Mouse (Mus musculus) hindbrain, embryonic 10.5 days (tissue): Measurements from ENCODE around the gene Hif1an. TPM values are rescaled to one million over a fixed set of nuclear protein-coding genes. Genes with fewer than 3 reads are reported as not detected.
A peak's percentile ranks its signal among the peaks of the same experiment; 100 is the strongest.

ENCODE experiments used
- DNase-seq: peaks from one replicate; pipeline ENCODE4 v3.0.0-alpha.2; 2017; ENCODE audit warnings: low spot score
- H3K27ac ChIP-seq: fragments of 300-500 bp; sonication (generic); 2 replicates; pipeline ENCODE4 v1.5.1; 2016; ENCODE audit warnings: mild to moderate bottlenecking, moderate library complexity
- H3K27me3 ChIP-seq: fragments of 300-500 bp; sonication (generic); 2 replicates; pipeline ENCODE4 v1.6.1; 2016; ENCODE audit warnings: mild to moderate bottlenecking; ENCODE audit not compliant: poor library complexity, insufficient read depth, severe bottlenecking
- H3K36me3 ChIP-seq: fragments of 300-500 bp; sonication (generic); 2 replicates; pipeline ENCODE4 v1.6.1; 2016; ENCODE audit warnings: mild to moderate bottlenecking, moderate library complexity
- H3K4me1 ChIP-seq: fragments of 300-500 bp; sonication (generic); replicated peaks from 2 replicates; pipeline ENCODE4 v1.6.1; 2016; ENCODE audit warnings: mild to moderate bottlenecking
- H3K4me3 ChIP-seq: fragments of 300-500 bp; sonication (generic); 2 replicates; pipeline ENCODE4 v1.5.1; 2016; ENCODE audit warnings: mild to moderate bottlenecking, moderate library complexity
- H3K9me3 ChIP-seq: fragments of 300-500 bp; sonication (generic); 2 replicates; pipeline ENCODE4 v1.6.1; 2016; ENCODE audit warnings: mild to moderate bottlenecking, moderate library complexity
- WGBS: fragments of 180-500 bp; shearing (Covaris S2); methylation state at CpG from one replicate; pipeline ENCODE4 v1.1.7; 2016; 5-methylcytosine and 5-hydroxymethylcytosine counted together
- polyA plus RNA-seq: library from polyadenylated mRNA; unstranded; fragments of >200 nt; fragmentation: Nextera tagmentation; extraction: Ambion mirVana; gene quantifications from 2 replicates; pipeline ENCODE4 v1.2.1, GENCODE M21; 2016

The Hif1an gene
- polyA plus RNA-seq, 1 experiment from 2014 or later, result 42.3 TPM

DNA sequence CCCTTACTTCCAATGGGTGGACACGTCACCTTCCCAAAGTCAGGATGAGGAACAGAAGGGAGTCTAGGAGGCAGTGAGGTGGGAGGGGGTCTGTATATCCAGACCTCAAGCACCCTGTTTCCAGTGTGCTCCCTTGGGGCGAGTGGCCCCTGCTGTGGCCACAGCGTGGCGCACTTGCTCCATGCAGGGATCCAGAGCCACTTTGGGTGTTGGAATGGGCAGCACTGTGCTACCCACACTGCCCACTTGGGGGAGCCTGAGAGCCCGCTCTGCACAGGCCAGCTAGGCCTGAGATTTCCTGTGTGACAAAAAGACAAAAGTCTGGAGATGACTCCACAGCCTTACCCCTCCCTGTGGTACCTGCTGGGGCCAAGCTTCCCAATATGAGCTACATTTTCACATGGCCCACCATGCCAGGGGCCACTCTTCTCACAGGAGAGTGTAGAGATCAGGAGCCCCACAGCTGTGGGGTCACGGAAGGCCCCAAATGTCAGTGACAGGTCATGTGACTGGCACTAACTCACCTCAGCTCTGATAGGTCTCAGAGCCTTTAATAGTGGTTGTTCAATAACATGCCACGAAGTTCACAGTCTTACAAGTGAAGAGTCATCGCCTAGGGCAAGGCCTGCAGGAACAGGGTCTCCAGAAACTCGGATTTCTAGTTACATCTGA lies 20.1 kb downstream of the Hif1an start:
- H3K4me3 ChIP-seq, result no peak overlapping the region
- H3K4me1 ChIP-seq, result peaks cover 12% of the 10 kb centered on the region
- no peak overlapping the region for H3K27ac ChIP-seq
- H3K9me3 ChIP-seq, result no peaks in the 10 kb centered on the region
- DNase-seq, result peak; percentile 93
- 34% methylated on average over 9 of the region's 9 CpGs for WGBS
- H3K27me3 ChIP-seq, result peaks cover 50% of the 10 kb centered on the region
- H3K36me3 ChIP-seq, result no peaks in the 10 kb centered on the region

DNA sequence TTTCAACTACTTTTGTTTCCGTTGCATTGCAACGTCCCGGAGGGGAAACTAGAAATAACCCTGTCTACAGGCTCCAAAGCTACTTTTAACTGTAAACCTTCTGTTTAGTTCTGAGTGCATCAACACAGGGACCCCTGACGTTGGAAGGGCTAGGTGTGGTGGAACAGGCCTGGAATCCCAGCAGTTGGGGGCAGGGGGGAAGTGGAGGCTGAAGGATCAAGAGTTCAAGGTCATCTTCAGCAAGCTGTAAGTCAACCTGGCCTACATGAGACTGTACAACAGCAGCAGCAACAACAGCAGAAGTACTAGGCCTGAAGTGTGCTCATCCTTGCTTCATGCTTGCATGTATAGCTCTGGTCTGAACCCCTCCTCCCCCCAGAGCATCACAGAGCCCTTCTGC lies 25.4 kb downstream of the Hif1an start:
- WGBS, result 30% methylated on average over 4 of the region's 4 CpGs
- no peak overlapping the region for H3K4me3 ChIP-seq
- no peak overlapping the region for H3K27ac ChIP-seq
- H3K36me3 ChIP-seq, result no peaks in the 10 kb centered on the region
- H3K27me3 ChIP-seq, result peaks cover 66% of the 10 kb centered on the region
- no peaks in the 10 kb centered on the region for H3K9me3 ChIP-seq
- peaks cover 18% of the 10 kb centered on the region for H3K4me1 ChIP-seq
- DNase-seq, result no peak

DNA sequence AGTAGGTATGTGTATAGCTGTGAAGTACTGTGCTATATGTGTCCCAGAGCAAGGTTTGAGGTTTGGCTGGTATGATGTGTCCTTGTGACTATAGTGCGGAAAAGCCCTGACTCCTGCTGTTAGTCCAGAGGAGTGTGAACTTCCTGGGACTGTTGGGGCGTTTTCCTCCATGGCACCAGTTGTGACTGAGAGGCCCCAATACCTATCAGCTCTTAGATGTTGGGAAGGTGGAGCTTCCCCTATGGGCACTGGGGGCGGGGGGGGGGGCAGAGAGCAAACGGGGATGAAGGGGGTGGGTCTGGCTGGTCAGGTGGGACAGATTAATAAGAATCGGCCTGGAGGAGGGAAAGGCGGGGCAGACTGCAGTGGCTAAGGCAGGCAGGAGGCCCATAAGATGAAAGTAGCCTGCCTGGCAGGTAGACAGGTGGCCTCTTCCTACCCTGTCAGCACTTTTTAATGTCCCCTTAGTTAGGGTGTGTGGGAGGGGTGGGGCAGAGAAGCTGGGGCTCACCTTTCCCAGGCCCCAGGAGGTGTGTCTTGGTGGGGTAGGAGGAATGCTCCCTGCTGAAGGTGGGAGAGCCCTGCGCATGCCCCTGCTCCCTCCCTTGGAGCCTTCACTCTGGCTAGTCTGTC lies 27.1 kb downstream of the Hif1an start:
- no peak overlapping the region for H3K4me3 ChIP-seq
- peaks cover 49% of the 10 kb centered on the region for H3K27me3 ChIP-seq
- DNase-seq, result no peak
- no peaks in the 10 kb centered on the region for H3K36me3 ChIP-seq
- no peaks in the 10 kb centered on the region for H3K9me3 ChIP-seq
- 44% methylated on average over 7 of the region's 7 CpGs for WGBS
- H3K27ac ChIP-seq, result no peak overlapping the region
- peaks cover 18% of the 10 kb centered on the region for H3K4me1 ChIP-seq

DNA sequence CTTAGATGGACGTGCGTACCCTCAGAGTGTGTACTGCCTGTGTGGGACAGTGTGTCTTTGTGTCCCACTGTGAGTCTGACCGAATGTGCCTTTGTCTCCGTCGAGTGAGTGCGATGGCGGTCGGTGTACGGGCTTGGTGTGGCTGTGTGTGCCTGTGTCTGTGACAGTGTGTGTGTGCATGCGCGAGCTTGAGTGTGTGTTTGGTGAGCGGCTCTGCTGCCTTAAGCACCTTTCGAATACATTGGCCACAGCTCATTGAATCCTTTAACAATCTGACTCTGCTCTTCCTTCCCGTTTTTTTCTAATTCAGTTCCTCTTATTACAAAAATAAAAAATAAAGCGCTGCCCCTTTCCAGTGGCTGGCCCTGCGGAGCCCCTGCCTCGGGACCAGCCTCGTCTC lies 28.3 kb downstream of the Hif1an start:
- H3K36me3 ChIP-seq, result no peaks in the 10 kb centered on the region
- H3K4me1 ChIP-seq, result peaks cover 18% of the 10 kb centered on the region
- H3K9me3 ChIP-seq, result no peaks in the 10 kb centered on the region
- peak overlapping the region; percentile 9; the same call in 1 of the 2 replicates for H3K27ac ChIP-seq
- 83% methylated on average over 18 of the region's 18 CpGs for WGBS
- no peak for DNase-seq
- H3K4me3 ChIP-seq, result no peak overlapping the region
- peaks cover 37% of the 10 kb centered on the region for H3K27me3 ChIP-seq

DNA sequence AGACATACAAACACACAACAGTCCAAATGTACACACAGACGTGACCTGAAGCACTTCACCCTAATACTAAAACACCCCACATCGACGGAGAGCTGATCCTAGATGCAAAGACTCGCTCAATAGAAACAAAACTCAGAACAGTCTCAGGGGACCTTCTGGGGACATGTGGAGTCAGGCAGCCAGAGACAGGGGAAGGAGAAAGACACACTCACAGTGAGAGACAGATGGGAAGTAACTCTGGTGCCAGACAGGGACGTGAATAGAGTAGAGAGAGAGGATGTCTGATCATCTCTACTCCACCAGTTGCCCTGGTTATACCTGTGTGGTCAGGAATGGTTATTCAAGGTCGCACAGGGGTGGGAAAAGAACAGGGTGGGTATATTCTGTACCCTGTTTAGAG lies 29.0 kb downstream of the Hif1an start:
- Histone ChIP-seq H3K4me1 (peaks cover 18% of the 10 kb centered on the region), H3K9me3 (no peaks in the 10 kb centered on the region), H3K27ac (no peak overlapping the region), H3K36me3 (no peaks in the 10 kb centered on the region), H3K4me3 (no peak overlapping the region), H3K27me3 (peaks cover 30% of the 10 kb centered on the region)
- WGBS, result 75% methylated on average over 6 of the region's 6 CpGs
- no peak for DNase-seq

DNA sequence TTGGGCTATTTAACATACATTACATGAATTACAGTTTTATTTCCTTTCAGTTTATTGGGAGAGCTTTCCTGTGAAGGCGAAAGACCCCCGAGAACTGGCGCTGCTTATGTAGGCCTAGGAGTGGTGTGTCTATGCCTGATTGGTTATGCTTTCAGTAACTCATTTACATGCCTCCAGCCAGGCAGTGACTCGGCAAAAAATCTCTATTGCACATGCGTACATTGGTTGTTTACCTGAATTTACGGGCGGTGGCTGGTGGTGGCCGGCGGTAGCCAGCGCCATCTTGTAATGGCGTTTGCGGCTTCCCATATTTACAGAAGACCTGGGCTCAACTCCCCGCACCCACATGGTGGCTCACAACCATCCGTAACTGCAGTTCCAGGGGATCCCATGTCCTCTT lies 31.5 kb downstream of the Hif1an start:
- Histone ChIP-seq H3K4me1 (peaks cover 19% of the 10 kb centered on the region), H3K36me3 (no peaks in the 10 kb centered on the region), H3K9me3 (no peaks in the 10 kb centered on the region), H3K27ac (no peak overlapping the region), H3K4me3 (no peak overlapping the region), H3K27me3 (peaks cover 24% of the 10 kb centered on the region)
- WGBS, result 95% methylated on average over 14 of the region's 14 CpGs
- DNase-seq, result no peak

DNA sequence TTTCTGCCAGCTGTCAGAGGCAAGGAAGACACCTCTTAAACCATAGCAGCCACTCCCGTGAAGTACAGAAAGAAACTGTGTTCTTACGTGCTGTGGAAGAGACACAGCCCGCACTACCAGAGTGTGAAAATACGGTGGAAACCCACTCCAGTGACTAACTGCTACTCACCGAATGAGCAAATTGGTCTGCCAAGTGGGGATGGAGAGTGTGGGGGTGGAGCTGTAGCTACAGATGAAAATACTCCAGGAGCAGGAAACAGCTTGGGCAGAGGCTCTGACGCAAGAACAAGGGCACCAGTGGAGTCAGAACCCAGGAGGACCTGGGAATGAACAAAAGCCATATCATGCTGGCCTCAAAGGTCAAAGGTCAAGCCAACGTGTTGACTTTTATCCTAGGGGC lies 55.5 kb downstream of the Hif1an start:
- Histone ChIP-seq H3K4me1 (peaks cover 6% of the 10 kb centered on the region; the same call in 1 of the 2 replicates), H3K4me3 (no peak overlapping the region), H3K27me3 (peaks cover 6% of the 10 kb centered on the region; the same call in 1 of the 2 replicates), H3K36me3 (no peaks in the 10 kb centered on the region), H3K27ac (no peak overlapping the region), H3K9me3 (no peaks in the 10 kb centered on the region)
- no peak for DNase-seq
- WGBS, result 47% methylated on average over 7 of the region's 7 CpGs

Other genes with a start within 250 kb of the Hif1an start
- 0.09 TPM in 1 of 2 replicates, not detected in the other for gene Scd4, start 229.8 kb upstream of the Hif1an start, polyA plus RNA-seq
- gene Scd1, start 155.0 kb upstream of the Hif1an start, polyA plus RNA-seq, result 10.9 and 16.4 TPM in 2 replicates
- 0.44 and 3.3 TPM in 2 replicates for gene Wnt8b, start 69.4 kb upstream of the Hif1an start, polyA plus RNA-seq
- gene Sec31b, start 17.0 kb upstream of the Hif1an start, polyA plus RNA-seq, result 0.54 and 0.58 TPM in 2 replicates
- not detected in 2 replicates for gene Gm20538, start 10.0 kb upstream of the Hif1an start, polyA plus RNA-seq
- 642 and 644 TPM in 2 replicates for gene Ndufb8, start 7.4 kb upstream of the Hif1an start, polyA plus RNA-seq
- gene Pax2, start 193.2 kb downstream of the Hif1an start, polyA plus RNA-seq, result 3.2 and 8.2 TPM in 2 replicates